15 mouse cellular contexts compared by ENCODE assay signal in genomic region chr11:80700611-80701010, GRCm38 (mm10).
DNase-seq lines count a peak whose midpoint lies in the region; ATAC-seq and TF ChIP-seq lines count a peak whose summit lies in the region.
"Had no signal": no experiment of that assay in that cellular context is flagged by ENCODE, and none has a peak within 500 bp of the region (broad histone marks: within the 10 kb centered on the region; RNA-seq: fewer than 3 reads in every experiment).

No protein-coding gene starts in this region.

- peaks cover 27 to 30% of the 10 kb centered on the region in 2 experiments for H3K4me1 ChIP-seq in MEL (ENCODE audit: control insufficient read depth in 1 of 2, insufficient read depth in 2 of 2, low read length in 2 of 2)
- H3K4me1 ChIP-seq in heart, adult 2 months (ENCODE audit: control insufficient read depth, insufficient read depth, low read length) = peaks cover 10% of the 10 kb centered on the region
- H3K4me1 ChIP-seq: hindbrain, embryonic 10.5 days; midbrain, embryonic 15.5 days had no signal

- peak in 1 of 2 experiments; percentile 27; a peak in 1 of 4 replicates for TF ChIP-seq POLR2A in MEL (IDR thresholded peaks at IDR 0.05; ENCODE audit: control insufficient read depth in 1 of 2, insufficient read depth in 1 of 2, low read depth in 1 of 2, low read length in 2 of 2, poor library complexity in 1 of 2)
- no peak for TF ChIP-seq POLR2A in heart, adult 2 months (IDR thresholded peaks at IDR 0.05; ENCODE audit: insufficient read depth, low read depth, low read length)

- no peak for TF ChIP-seq RAD21 in MEL (IDR thresholded peaks at IDR 0.05; ENCODE audit: low read depth, low read length)

- DNase-seq in adrenal gland, adult 8-10 months = peak; percentile 23
- DNase-seq in adrenal gland, adult 18-20 months (ENCODE audit: low spot score in 2 of 2) = no peak
- DNase-seq in MEL (ENCODE audit: low read depth, low spot score) = peak; percentile 76
- no peak for DNase-seq in layer of hippocampus, postnatal 10 days (ENCODE audit: low spot score in 2 of 2)
- DNase-seq in left cerebral cortex, adult 11 months (ENCODE audit: low spot score) = no peak
- no peak for DNase-seq in heart, adult 2 months
- DNase-seq: cerebellum, postnatal 25 days; thymus, postnatal 25 days had no signal

- TF ChIP-seq EP300 in MEL (IDR thresholded peaks at IDR 0.05; ENCODE audit: low read depth in 1 of 2, low read length in 2 of 2) = peak; percentile 6 to 38; a peak in 1 of 4 replicates
- no peak for TF ChIP-seq EP300 in heart, adult 2 months (IDR thresholded peaks at IDR 0.05; ENCODE audit: insufficient read depth, low read depth, low read length)

- H3K27ac ChIP-seq in MEL (ENCODE audit: control insufficient read depth, low read depth, low read length) = no peak overlapping the region
- H3K27ac ChIP-seq in heart, adult 2 months = no peak overlapping the region
- H3K27ac ChIP-seq: heart, embryonic 13.5 days; hindbrain, embryonic 10.5 days; kidney, postnatal 0 days; macrophage; midbrain, embryonic 15.5 days had no signal

- no peak for TF ChIP-seq CTCF in MEL (IDR thresholded peaks at IDR 0.05 in 2 of 3, conservative IDR thresholded peaks at IDR 0.05 in 1 of 3; ENCODE audit: control insufficient read depth in 1 of 3, insufficient read depth in 1 of 3, low read depth in 2 of 3, low read length in 3 of 3, poor library complexity in 1 of 3, severe bottlenecking in 1 of 3)
- no peak for TF ChIP-seq CTCF in heart, adult 2 months (IDR thresholded peaks at IDR 0.05)

- H3K36me3 ChIP-seq in MEL (ENCODE audit: control insufficient read depth in 1 of 2, insufficient read depth in 2 of 2, low read length in 2 of 2) = peaks cover 0 to 41% of the 10 kb centered on the region in 2 experiments; a peak in 2 of 4 replicates
- H3K36me3 ChIP-seq in heart, adult 2 months (ENCODE audit: control insufficient read depth, insufficient read depth, low read length) = peaks cover 3% of the 10 kb centered on the region; the same call in 1 of the 2 replicates
- H3K36me3 ChIP-seq: heart, embryonic 13.5 days; hindbrain, embryonic 10.5 days; midbrain, embryonic 15.5 days had no signal

- no peak overlapping the region for H3K4me3 ChIP-seq in MEL (ENCODE audit: control insufficient read depth in 1 of 2, insufficient read depth in 1 of 2, low read depth in 2 of 2, low read length in 2 of 2)
- H3K4me3 ChIP-seq in heart, adult 2 months = no peak overlapping the region
- H3K4me3 ChIP-seq: heart, embryonic 13.5 days; hindbrain, embryonic 10.5 days; midbrain, embryonic 15.5 days had no signal

- no peaks in the 10 kb centered on the region for H3K27me3 ChIP-seq in MEL (ENCODE audit: control insufficient read depth in 1 of 2, insufficient read depth in 2 of 2, low read length in 2 of 2)
- H3K27me3 ChIP-seq in heart, adult 2 months (ENCODE audit: control insufficient read depth, insufficient read depth, low read length) = no peaks in the 10 kb centered on the region
- H3K27me3 ChIP-seq: heart, embryonic 13.5 days; midbrain, embryonic 15.5 days had no signal

- H3K9ac ChIP-seq in MEL (ENCODE audit: control insufficient read depth, low read depth, low read length, poor library complexity, severe bottlenecking) = no peak overlapping the region
- H3K9ac ChIP-seq in heart, adult 2 months (ENCODE audit: low read depth, low read length) = no peak overlapping the region
- H3K9ac ChIP-seq: heart, embryonic 13.5 days; midbrain, embryonic 15.5 days had no signal

- WGBS in heart, adult 2 months = 58% methylated on average over 4 of the region's 4 CpGs

- ATAC-seq in erythroid progenitor cell, adult 5-6 weeks (replicated peaks; ENCODE audit: low FRiP score, poor library complexity, severe bottlenecking) = 0 out of 2 replicates have a peak, but pooled peaks have one; percentile 23
- peak; percentile 47; the same call in 1 of the 2 replicates for ATAC-seq in megakaryocyte, adult 5-6 weeks (ENCODE audit: poor library complexity, severe bottlenecking)
- ATAC-seq: midbrain, embryonic 15.5 days had no signal

- intact Hi-C loops in heart, adult 2 months (cut with DNase I) = no loop called here

- H3K79me2 ChIP-seq in MEL (ENCODE audit: control insufficient read depth, insufficient read depth, low read length, poor library complexity) = no peaks in the 10 kb centered on the region; the same call in 1 of the 2 replicates
- no peaks in the 10 kb centered on the region for H3K79me2 ChIP-seq in heart, adult 2 months (replicated peaks; ENCODE audit: control insufficient read depth, insufficient read depth, low read length)

- no peaks in the 10 kb centered on the region for H3K9me3 ChIP-seq in MEL (replicated peaks; ENCODE audit: insufficient read depth, low read length)
- H3K9me3 ChIP-seq: heart, embryonic 13.5 days; hindbrain, embryonic 10.5 days; midbrain, embryonic 15.5 days had no signal

TF ChIP-seq in MEL, 35 proteins besides CTCF, POLR2A, EP300 and RAD21:
- 0 out of 2 replicates have a peak, but pooled peaks have one; percentile 36 for TF ChIP-seq TBP (IDR thresholded peaks at IDR 0.05; ENCODE audit: low read depth, low read length)
- TF ChIP-seq SIN3A (IDR thresholded peaks at IDR 0.05; ENCODE audit: low read length) = peak; percentile 94
- 0 out of 2 replicates have a peak, but pooled peaks have one; percentile 43 for TF ChIP-seq MYC (IDR thresholded peaks at IDR 0.05; ENCODE audit: low read depth, low read length)
- TF ChIP-seq HCFC1 (IDR thresholded peaks at IDR 0.05; ENCODE audit: low read depth, low read length) = no peak
- TF ChIP-seq UBTF (IDR thresholded peaks at IDR 0.05; ENCODE audit: borderline replicate concordance, insufficient read depth, low read depth, low read length) = no peak
- peak; percentile 100 for TF ChIP-seq MXI1 (IDR thresholded peaks at IDR 0.05; ENCODE audit: low read depth, low read length)
- no peak for TF ChIP-seq TAL1 (IDR thresholded peaks at IDR 0.05; ENCODE audit: low read length)
- no peak for TF ChIP-seq GABPA (IDR thresholded peaks at IDR 0.05; ENCODE audit: low read depth, low read length)
- no peak for TF ChIP-seq BHLHE40 (IDR thresholded peaks at IDR 0.05; ENCODE audit: borderline replicate concordance, low read depth, low read length)
- no peak for TF ChIP-seq KAT2A (conservative IDR thresholded peaks at IDR 0.05; ENCODE audit: low read depth, low read length)
- TF ChIP-seq CHD2 (IDR thresholded peaks at IDR 0.05; ENCODE audit: low read length) = no peak
- TF ChIP-seq E2F4 (IDR thresholded peaks at IDR 0.05; ENCODE audit: borderline replicate concordance, low read depth, low read length) = no peak
- no peak; the same call in 1 of the 2 replicates for TF ChIP-seq ZNF384 (IDR thresholded peaks at IDR 0.05; ENCODE audit: low read depth, low read length)
- TF ChIP-seq GATA1 (IDR thresholded peaks at IDR 0.05; ENCODE audit: low read depth, low read length) = no peak
- peak; percentile 61 for TF ChIP-seq RCOR1 (IDR thresholded peaks at IDR 0.05; ENCODE audit: low read depth, low read length)
- TF ChIP-seq MAX (IDR thresholded peaks at IDR 0.05; ENCODE audit: low read length) = peak; percentile 81
- TF ChIP-seq USF1 (IDR thresholded peaks at IDR 0.05; ENCODE audit: low read depth, low read length) = no peak
- TF ChIP-seq POLR2AphosphoS2 (IDR thresholded peaks at IDR 0.05; ENCODE audit: low read length) = no peak
TF ChIP-seq in MEL: peak in this region for 6.

Comparison
In these comparisons a context has a peak if more than half of its experiments do, and no peak if none do; other contexts are left out.
1. DNase-seq: peak in adrenal gland, adult 8-10 months (single experiment) and MEL (single experiment); none in adrenal gland, adult 18-20 months (0 of 2), layer of hippocampus, postnatal 10 days (0 of 2), left cerebral cortex, adult 11 months (single experiment) and heart, adult 2 months (0 of 2).